8 mouse cellular contexts compared by ENCODE assay signal in genomic region chr8:71470146-71470912, GRCm38 (mm10). TPM values are rescaled to one million over a fixed set of nuclear protein-coding genes. Genes with fewer than 3 reads are reported as not detected.
DNase-seq lines count a peak whose midpoint lies in the region; ATAC-seq and TF ChIP-seq lines count a peak whose summit lies in the region.

No protein-coding gene starts in this region.

- DNase-seq in CH12.LX (ENCODE audit: extremely low read depth): no peak
- DNase-seq in spleen, postnatal 10 days (ENCODE audit: low spot score in 2 of 2): no peak
- DNase-seq in layer of hippocampus, adult 8-10 months (ENCODE audit: low spot score in 2 of 2): no peak

- no peak for TF ChIP-seq RAD21 in CH12.LX (IDR thresholded peaks at IDR 0.05; ENCODE audit: low read depth, low read length)

- H3K79me2 ChIP-seq in CH12.LX (replicated peaks; ENCODE audit: control insufficient read depth, extremely low read depth, insufficient read depth, poor library complexity, severe bottlenecking): peaks cover 26% of the 10 kb centered on the region

- TF ChIP-seq CTCF in CH12.LX (conservative IDR thresholded peaks at IDR 0.05 in 1 of 2, IDR thresholded peaks at IDR 0.05 in 1 of 2; ENCODE audit: low read depth in 2 of 2, low read length in 2 of 2): no peak

- TF ChIP-seq POLR2A in CH12.LX (IDR thresholded peaks at IDR 0.05; ENCODE audit: low read depth, low read length): no peak

- H3K4me3 ChIP-seq in erythroblast, embryonic 14.5 days (replicated peaks): peak overlapping the region; percentile 93
- H3K4me3 ChIP-seq in CH12.LX (replicated peaks in 1 of 3; ENCODE audit: low read depth in 2 of 3, low read length in 2 of 3, poor library complexity in 1 of 3): peak overlapping the region; percentile 73 to 81 (median 80)
- peak overlapping the region; percentile 75 for H3K4me3 ChIP-seq in forebrain, embryonic 13.5 days
- peak overlapping the region; percentile 85 for H3K4me3 ChIP-seq in liver, embryonic 15.5 days (replicated peaks)

- in situ Hi-C loops in CH12.LX (cut with MboI; ENCODE audit: low pct_ligation_motif_present, low pct_unique_long_range_greater_than_20kb, low sequenced_read_pairs): no loop called here

- H3K4me1 ChIP-seq in erythroblast, embryonic 14.5 days (ENCODE audit: control insufficient read depth): peaks cover 50% of the 10 kb centered on the region
- H3K4me1 ChIP-seq in CH12.LX (ENCODE audit: control insufficient read depth in 1 of 2, insufficient read depth in 2 of 2): peaks cover 9 to 29% of the 10 kb centered on the region in 2 experiments
- peaks cover 22% of the 10 kb centered on the region for H3K4me1 ChIP-seq in forebrain, embryonic 13.5 days
- H3K4me1 ChIP-seq in liver, embryonic 15.5 days (replicated peaks): peaks cover 36% of the 10 kb centered on the region

- dilution Hi-C loops in CH12.LX (cut with MboI; ENCODE audit: extremely low pct_ligation_motif_present, extremely low pct_unique_long_range_greater_than_20kb, low sequenced_read_pairs): no loop called here

- no peaks in the 10 kb centered on the region for H3K27me3 ChIP-seq in erythroblast, embryonic 14.5 days (ENCODE audit: control insufficient read depth)
- no peaks in the 10 kb centered on the region for H3K27me3 ChIP-seq in CH12.LX (replicated peaks)
- no peaks in the 10 kb centered on the region for H3K27me3 ChIP-seq in forebrain, embryonic 13.5 days
- no peaks in the 10 kb centered on the region for H3K27me3 ChIP-seq in liver, embryonic 15.5 days

- no peak for ATAC-seq in erythroblast, adult 5-6 weeks (replicated peaks; ENCODE audit: low FRiP score, poor library complexity, severe bottlenecking)
- no peak for ATAC-seq in forebrain, embryonic 13.5 days
- no peak for ATAC-seq in liver, embryonic 15.5 days (ENCODE audit: insufficient read depth)
- no peak for ATAC-seq in inflammation-experienced regulatory T-cells, adult 6 months

- peaks cover 69% of the 10 kb centered on the region for H3K36me3 ChIP-seq in erythroblast, embryonic 14.5 days (ENCODE audit: control insufficient read depth)
- peaks cover 46 to 69% of the 10 kb centered on the region in 2 experiments for H3K36me3 ChIP-seq in CH12.LX (replicated peaks in 1 of 2; ENCODE audit: control insufficient read depth in 1 of 2, insufficient read depth in 1 of 2, low read length in 1 of 2)
- H3K36me3 ChIP-seq in forebrain, embryonic 13.5 days (ENCODE audit: poor library complexity, severe bottlenecking): peaks cover 52% of the 10 kb centered on the region
- H3K36me3 ChIP-seq in liver, embryonic 15.5 days (replicated peaks): peaks cover 56% of the 10 kb centered on the region

- WGBS in forebrain, embryonic 13.5 days: 78% methylated on average over 3 of the region's 3 CpGs
- WGBS in liver, embryonic 15.5 days (ENCODE audit: insufficient replicate concordance): 82% methylated on average over 3 of the region's 3 CpGs

- H3K9ac ChIP-seq in CH12.LX (ENCODE audit: insufficient read depth, low read depth): peak overlapping the region; percentile 89
- H3K9ac ChIP-seq in forebrain, embryonic 13.5 days: peak overlapping the region; percentile 82
- peak overlapping the region; percentile 85 for H3K9ac ChIP-seq in liver, embryonic 15.5 days

- no peak for TF ChIP-seq EP300 in CH12.LX (IDR thresholded peaks at IDR 0.05; ENCODE audit: low read length)

- no peak overlapping the region for H3K27ac ChIP-seq in CH12.LX (ENCODE audit: insufficient read depth, low read depth)
- no peak overlapping the region for H3K27ac ChIP-seq in forebrain, embryonic 13.5 days
- peak overlapping the region; percentile 82; the same call in 1 of the 2 replicates for H3K27ac ChIP-seq in liver, embryonic 15.5 days (replicated peaks)

- no peaks in the 10 kb centered on the region for H3K9me3 ChIP-seq in erythroblast, embryonic 14.5 days (ENCODE audit: control insufficient read depth, low read length)
- no peaks in the 10 kb centered on the region for H3K9me3 ChIP-seq in CH12.LX (replicated peaks; ENCODE audit: low read length)
- H3K9me3 ChIP-seq in forebrain, embryonic 13.5 days (replicated peaks): no peaks in the 10 kb centered on the region
- no peaks in the 10 kb centered on the region for H3K9me3 ChIP-seq in liver, embryonic 15.5 days (replicated peaks)

- peak overlapping the region; percentile 80 for H3K4me2 ChIP-seq in CH12.LX (ENCODE audit: insufficient read depth, low read depth, poor library complexity, severe bottlenecking)
- peak overlapping the region; percentile 93 for H3K4me2 ChIP-seq in forebrain, embryonic 13.5 days
- peak overlapping the region; percentile 95 for H3K4me2 ChIP-seq in liver, embryonic 15.5 days

TF ChIP-seq in CH12.LX, 34 proteins besides CTCF, POLR2A, EP300 and RAD21 (continues in another document):
- no peak for TF ChIP-seq KAT2A (IDR thresholded peaks at IDR 0.05; ENCODE audit: insufficient replicate concordance, low read length)
- TF ChIP-seq USF1 (IDR thresholded peaks at IDR 0.05; ENCODE audit: low read depth, low read length): no peak
- no peak for TF ChIP-seq E2F4 (IDR thresholded peaks at IDR 0.05; ENCODE audit: insufficient replicate concordance, low read depth, low read length)
- TF ChIP-seq IRF4 (IDR thresholded peaks at IDR 0.05; ENCODE audit: low read depth, low read length): no peak
- TF ChIP-seq POLR2AphosphoS2 (IDR thresholded peaks at IDR 0.05; ENCODE audit: low read depth, low read length): no peak

RNA-seq across cellular contexts. Expression of gene Dda1, which starts 1.3 kb away (rescaled TPM):
- 41.0 and 42.3 TPM in 2 replicates for polyA plus RNA-seq in erythroblast, embryonic 14.5 days (2012)
- 7.7 and 15.0 TPM in 2 replicates for total RNA-seq in erythroblast, adult 5-6 weeks (2015; ENCODE audit: low replicate concordance)
- 5.7 and 7.9 TPM in 2 replicates for total RNA-seq in erythroblast, adult 5-6 weeks (2017; ENCODE audit: low replicate concordance)
- total RNA-seq in CH12.LX (2012; rRNA removed) (59.3 and 62.8 TPM in 2 replicates), CH12.LX (2014; rRNA removed) (49.8 and 57.4 TPM in 2 replicates)
- polyA plus RNA-seq in CH12.LX (2012; ENCODE audit: insufficient read length, low read depth): 65.8 and 78.1 TPM in 2 replicates
- 185 and 193 TPM in 2 replicates for polyA plus RNA-seq in forebrain, embryonic 13.5 days (2015; fragmentation: Nextera tagmentation; extraction: Ambion mirVana)
- 38.3 and 42.6 TPM in 2 replicates for polyA plus RNA-seq in liver, embryonic 15.5 days (2015; fragmentation: Nextera tagmentation; extraction: Ambion mirVana)
- polyA plus RNA-seq in inflammation-experienced regulatory T-cells, adult 6 months (2017; shearing (Covaris generic)): 10 to 100 TPM; 24.3 to 40.4 (median 25.5) TPM
- 10 to 100 TPM; 74.9 to 82.2 (median 79.0) TPM for total RNA-seq in layer of hippocampus, adult 8-10 months (2022)

RNA-seq across cellular contexts. Expression of gene Mrpl34, which starts 5.6 kb away (rescaled TPM):
- polyA plus RNA-seq in erythroblast, embryonic 14.5 days (2012): 18.9 and 20.4 TPM in 2 replicates
- 1.9 and 20.9 TPM in 2 replicates for total RNA-seq in erythroblast, adult 5-6 weeks (2015; ENCODE audit: low replicate concordance)
- total RNA-seq in erythroblast, adult 5-6 weeks (2017; ENCODE audit: low replicate concordance): 6.0 and 12.1 TPM in 2 replicates
- total RNA-seq in CH12.LX (2012; rRNA removed) (150 and 180 TPM in 2 replicates), CH12.LX (2014; rRNA removed) (80.1 and 94.4 TPM in 2 replicates)
- 123 and 133 TPM in 2 replicates for polyA plus RNA-seq in CH12.LX (2012; ENCODE audit: insufficient read length, low read depth)
- 212 and 245 TPM in 2 replicates for polyA plus RNA-seq in forebrain, embryonic 13.5 days (2015; fragmentation: Nextera tagmentation; extraction: Ambion mirVana)
- 81.2 and 96.6 TPM in 2 replicates for polyA plus RNA-seq in liver, embryonic 15.5 days (2015; fragmentation: Nextera tagmentation; extraction: Ambion mirVana)
- 10 to 100 TPM; 68.3 to 83.2 (median 80.6) TPM for polyA plus RNA-seq in inflammation-experienced regulatory T-cells, adult 6 months (2017; shearing (Covaris generic))
- 10 to 100 TPM; 38.6 to 47.2 (median 46.2) TPM for total RNA-seq in layer of hippocampus, adult 8-10 months (2022)

RNA-seq across cellular contexts. Expression of gene Abhd8, which starts 6.9 kb away (rescaled TPM):
- polyA plus RNA-seq in erythroblast, embryonic 14.5 days (2012): 3.9 and 4.7 TPM in 2 replicates
- total RNA-seq in erythroblast, adult 5-6 weeks (2015; ENCODE audit: low replicate concordance): 0.58 and 0.63 TPM in 2 replicates
- total RNA-seq in erythroblast, adult 5-6 weeks (2017; ENCODE audit: low replicate concordance): 2.2 and 3.5 TPM in 2 replicates
- total RNA-seq in CH12.LX (2012; rRNA removed) (28.2 and 33.2 TPM in 2 replicates), CH12.LX (2014; rRNA removed) (8.5 and 8.9 TPM in 2 replicates)
- polyA plus RNA-seq in CH12.LX (2012; ENCODE audit: insufficient read length, low read depth): 5.2 and 6.0 TPM in 2 replicates
- polyA plus RNA-seq in forebrain, embryonic 13.5 days (2015; fragmentation: Nextera tagmentation; extraction: Ambion mirVana): 93.9 and 95.7 TPM in 2 replicates
- 9.1 and 9.2 TPM in 2 replicates for polyA plus RNA-seq in liver, embryonic 15.5 days (2015; fragmentation: Nextera tagmentation; extraction: Ambion mirVana)
- 10 to 100 TPM; 21.0 to 24.0 (median 23.1) TPM for polyA plus RNA-seq in inflammation-experienced regulatory T-cells, adult 6 months (2017; shearing (Covaris generic))
- 100 to 1,000 TPM; 200 to 255 (median 229) TPM for total RNA-seq in layer of hippocampus, adult 8-10 months (2022)

RNA-seq across cellular contexts. Expression of gene Ano8, which starts 15.4 kb away (rescaled TPM):
- 0.09 and 0.20 TPM in 2 replicates for polyA plus RNA-seq in erythroblast, embryonic 14.5 days (2012)
- total RNA-seq in erythroblast, adult 5-6 weeks (2015; ENCODE audit: low replicate concordance): 0.21 TPM in 1 of 2 replicates, not detected in the other
- 0.14 TPM in 1 of 2 replicates, not detected in the other for total RNA-seq in erythroblast, adult 5-6 weeks (2017; ENCODE audit: low replicate concordance)
- total RNA-seq in CH12.LX (2012; rRNA removed) (5.5 and 6.7 TPM in 2 replicates), CH12.LX (2014; rRNA removed) (1.8 and 1.9 TPM in 2 replicates)
- polyA plus RNA-seq in CH12.LX (2012; ENCODE audit: insufficient read length, low read depth): 1.8 and 2.1 TPM in 2 replicates
- 4.0 and 4.5 TPM in 2 replicates for polyA plus RNA-seq in forebrain, embryonic 13.5 days (2015; fragmentation: Nextera tagmentation; extraction: Ambion mirVana)
- 0.15 and 0.20 TPM in 2 replicates for polyA plus RNA-seq in liver, embryonic 15.5 days (2015; fragmentation: Nextera tagmentation; extraction: Ambion mirVana)
- polyA plus RNA-seq in inflammation-experienced regulatory T-cells, adult 6 months (2017; shearing (Covaris generic)): under 1 TPM in 2 of 3 experiments, not detected in 1; 0.11 to 0.31 TPM
- 10 to 100 TPM; 48.4 to 55.9 (median 51.6) TPM for total RNA-seq in layer of hippocampus, adult 8-10 months (2022)

RNA-seq across cellular contexts. Expression of gene Gtpbp3, which starts 17.6 kb away (rescaled TPM):
- polyA plus RNA-seq in erythroblast, embryonic 14.5 days (2012): 1.2 and 1.4 TPM in 2 replicates
- total RNA-seq in erythroblast, adult 5-6 weeks (2015; ENCODE audit: low replicate concordance): 0.58 and 3.1 TPM in 2 replicates
- total RNA-seq in erythroblast, adult 5-6 weeks (2017; ENCODE audit: low replicate concordance): 1.7 and 3.9 TPM in 2 replicates
- total RNA-seq in CH12.LX (2012; rRNA removed) (26.7 and 29.0 TPM in 2 replicates), CH12.LX (2014; rRNA removed) (19.5 and 20.7 TPM in 2 replicates)
- 17.4 and 21.6 TPM in 2 replicates for polyA plus RNA-seq in CH12.LX (2012; ENCODE audit: insufficient read length, low read depth)
- 13.4 TPM in 2 replicates for polyA plus RNA-seq in forebrain, embryonic 13.5 days (2015; fragmentation: Nextera tagmentation; extraction: Ambion mirVana)
- polyA plus RNA-seq in liver, embryonic 15.5 days (2015; fragmentation: Nextera tagmentation; extraction: Ambion mirVana): 4.2 and 5.1 TPM in 2 replicates
- polyA plus RNA-seq in inflammation-experienced regulatory T-cells, adult 6 months (2017; shearing (Covaris generic)): 1 to 10 TPM; 2.6 to 6.5 (median 3.4) TPM
- 10 to 100 TPM; 28.8 to 42.3 (median 32.5) TPM for total RNA-seq in layer of hippocampus, adult 8-10 months (2022)
